Mouse (Mus musculus) E14TG2a.4 (cell line): ENCODE measurements around the gene Gars.

Experiments
- H3K27me3 ChIP-seq: 2 replicates; pipeline ENCODE4 v1.6.1; 2014; ENCODE audit warnings: low read length, control low read depth; ENCODE audit not compliant: insufficient read depth
- H3K36me3 ChIP-seq: 2 replicates; pipeline ENCODE4 v1.6.1; 2014; ENCODE audit warnings: low read length, control low read depth; ENCODE audit not compliant: insufficient read depth
- H3K4me1 ChIP-seq: replicated peaks from 2 replicates; pipeline ENCODE4 v1.6.1; 2014; ENCODE audit warnings: low read depth, low read length, control low read depth
- H3K4me3 ChIP-seq: replicated peaks from 2 replicates; pipeline ENCODE4 v1.5.1; 2014; ENCODE audit warnings: mild to moderate bottlenecking, low read length
- H3K9me3 ChIP-seq: 2 replicates; pipeline ENCODE4 v1.6.1; 2014; ENCODE audit warnings: low read length, control low read depth
- CTCF ChIP-seq: conservative IDR thresholded peaks from 2 replicates; pipeline ENCODE4 v1.5.1; 2014; ENCODE audit warnings: low read length
- NANOG ChIP-seq: IDR thresholded peaks from 2 replicates; pipeline ENCODE4 v1.6.1; 2014; ENCODE audit warnings: borderline replicate concordance, low read length, mixed read lengths
- POU5F1 ChIP-seq: IDR thresholded peaks from 2 replicates; pipeline ENCODE4 v1.6.1; 2014; ENCODE audit warnings: low read length, borderline replicate concordance

The Gars gene

DNA sequence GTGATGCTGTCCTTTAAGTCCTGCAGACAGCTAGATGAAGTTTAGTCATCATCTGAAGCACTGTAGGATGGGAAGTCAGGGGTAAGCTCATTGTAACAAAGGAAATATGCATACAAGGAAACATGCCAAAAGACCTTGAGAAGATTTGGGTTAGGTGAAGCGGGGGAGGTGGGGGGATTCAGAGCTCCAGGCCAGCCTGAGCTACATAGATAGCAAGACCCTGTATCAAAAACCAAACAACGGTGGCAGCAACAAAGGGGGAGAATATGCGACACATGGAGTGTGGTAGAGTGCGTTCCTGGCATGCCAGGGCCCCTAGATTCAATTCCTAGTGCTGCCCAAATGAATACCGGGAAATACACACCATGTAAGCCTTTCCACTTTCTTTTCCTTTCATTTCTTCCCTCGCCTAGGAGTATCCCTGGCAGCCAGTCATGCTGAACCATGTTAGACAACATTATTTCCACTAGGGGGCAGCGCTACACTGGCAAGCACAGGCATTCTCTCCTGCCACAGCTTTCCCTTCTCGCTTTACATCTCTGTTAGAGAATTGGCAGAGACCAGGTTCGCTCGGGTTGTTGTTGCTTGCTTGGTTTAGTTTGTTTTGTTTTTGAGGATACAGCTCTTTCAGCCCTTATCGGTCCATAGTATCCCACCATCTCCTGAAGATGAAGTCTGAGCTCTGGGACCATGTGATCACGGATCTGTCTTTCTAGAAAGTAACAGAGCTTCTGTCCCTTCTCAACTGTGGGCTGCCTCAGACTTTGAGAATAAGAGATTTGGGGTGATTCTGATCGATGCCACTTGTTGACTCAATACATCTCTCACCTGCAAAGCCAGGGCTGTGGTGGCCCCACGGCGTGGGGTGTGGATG lies 20.9 kb upstream of the Gars start:
- peak; percentile 86 for TF ChIP-seq CTCF
- no peak for TF ChIP-seq POU5F1
- Histone ChIP-seq H3K9me3 (no peaks in the 10 kb centered on the region), H3K4me3 (no peak overlapping the region), H3K4me1 (peaks cover 46% of the 10 kb centered on the region), H3K27me3 (no peaks in the 10 kb centered on the region), H3K36me3 (no peaks in the 10 kb centered on the region)

GRCm38 (mm10) chr6:55018417-55018816 lies 19.4 kb upstream of the Gars start:
- Histone ChIP-seq H3K27me3 (no peaks in the 10 kb centered on the region), H3K9me3 (no peaks in the 10 kb centered on the region), H3K4me1 (peaks cover 47% of the 10 kb centered on the region), H3K36me3 (no peaks in the 10 kb centered on the region), H3K4me3 (peak overlapping the region; percentile 32; the same call in 1 of the 2 replicates)
- no peak for TF ChIP-seq CTCF
- no peak for TF ChIP-seq NANOG
- TF ChIP-seq POU5F1, result no peak

DNA sequence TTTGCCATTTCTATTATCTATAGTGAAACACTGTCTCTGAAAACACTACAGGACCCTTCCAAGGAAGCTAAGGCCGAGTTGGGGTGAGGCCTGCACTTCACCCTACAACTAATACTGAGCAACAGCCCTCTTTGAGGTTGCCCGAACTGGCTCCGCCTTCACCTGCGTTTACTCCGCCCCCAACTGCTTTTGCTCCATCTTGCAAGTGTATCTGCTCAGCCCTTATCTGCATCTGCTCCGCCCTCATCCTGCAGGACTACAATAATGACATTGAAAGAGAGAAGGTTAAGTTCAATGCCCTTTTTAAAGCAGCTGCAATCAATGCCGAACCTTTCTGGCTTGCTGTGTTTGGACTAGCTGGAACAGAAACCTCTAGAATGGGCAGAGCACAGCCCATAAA lies 16.0 kb upstream of the Gars start:
- Histone ChIP-seq H3K9me3 (no peaks in the 10 kb centered on the region), H3K36me3 (no peaks in the 10 kb centered on the region), H3K27me3 (no peaks in the 10 kb centered on the region), H3K4me1 (peaks cover 33% of the 10 kb centered on the region), H3K4me3 (no peak overlapping the region)
- TF ChIP-seq NANOG (no peak), CTCF (no peak), POU5F1 (no peak)

DNA sequence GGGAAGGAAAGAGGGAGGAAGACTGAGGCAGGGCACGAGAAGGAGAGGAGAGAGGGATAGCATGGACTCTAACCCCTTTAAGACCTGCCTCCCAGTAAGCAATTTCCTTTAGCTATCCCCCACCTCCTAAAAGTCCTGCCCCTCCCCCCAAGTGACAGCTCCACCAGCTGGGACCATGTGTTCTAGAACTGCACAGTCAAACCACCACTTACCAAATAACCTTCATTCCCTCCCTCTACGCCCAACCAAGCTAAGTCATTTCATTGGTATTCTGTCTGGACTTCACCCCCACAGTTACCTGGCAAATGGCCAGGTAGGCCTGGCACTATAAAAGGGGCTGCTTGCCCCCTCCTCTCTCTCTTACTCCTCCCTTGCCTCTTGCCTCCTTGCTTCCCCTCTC lies 10.2 kb upstream of the Gars start:
- no peaks in the 10 kb centered on the region for H3K9me3 ChIP-seq
- H3K4me1 ChIP-seq, result peaks cover 7% of the 10 kb centered on the region; the same call in 1 of the 2 replicates
- no peaks in the 10 kb centered on the region for H3K36me3 ChIP-seq
- no peak overlapping the region for H3K4me3 ChIP-seq
- no peaks in the 10 kb centered on the region for H3K27me3 ChIP-seq
- TF ChIP-seq NANOG (no peak), CTCF (no peak), POU5F1 (no peak)

- peaks cover 33% of the 10 kb centered on the region for H3K4me1 ChIP-seq
- peaks cover 6% of the 10 kb centered on the region for H3K36me3 ChIP-seq
- peaks cover 4% of the 10 kb centered on the region; the same call in 1 of the 2 replicates for H3K9me3 ChIP-seq
- H3K4me3 ChIP-seq, result 0 out of 2 replicates have a peak overlapping the region, but pooled peaks have one; percentile 95
- TF ChIP-seq POU5F1 (no peak), CTCF (no peak)
- no peaks in the 10 kb centered on the region for H3K27me3 ChIP-seq
These were observed 1.1 kb upstream of the Gars start for GRCm38 (mm10) chr6:55036731-55037130.

DNA sequence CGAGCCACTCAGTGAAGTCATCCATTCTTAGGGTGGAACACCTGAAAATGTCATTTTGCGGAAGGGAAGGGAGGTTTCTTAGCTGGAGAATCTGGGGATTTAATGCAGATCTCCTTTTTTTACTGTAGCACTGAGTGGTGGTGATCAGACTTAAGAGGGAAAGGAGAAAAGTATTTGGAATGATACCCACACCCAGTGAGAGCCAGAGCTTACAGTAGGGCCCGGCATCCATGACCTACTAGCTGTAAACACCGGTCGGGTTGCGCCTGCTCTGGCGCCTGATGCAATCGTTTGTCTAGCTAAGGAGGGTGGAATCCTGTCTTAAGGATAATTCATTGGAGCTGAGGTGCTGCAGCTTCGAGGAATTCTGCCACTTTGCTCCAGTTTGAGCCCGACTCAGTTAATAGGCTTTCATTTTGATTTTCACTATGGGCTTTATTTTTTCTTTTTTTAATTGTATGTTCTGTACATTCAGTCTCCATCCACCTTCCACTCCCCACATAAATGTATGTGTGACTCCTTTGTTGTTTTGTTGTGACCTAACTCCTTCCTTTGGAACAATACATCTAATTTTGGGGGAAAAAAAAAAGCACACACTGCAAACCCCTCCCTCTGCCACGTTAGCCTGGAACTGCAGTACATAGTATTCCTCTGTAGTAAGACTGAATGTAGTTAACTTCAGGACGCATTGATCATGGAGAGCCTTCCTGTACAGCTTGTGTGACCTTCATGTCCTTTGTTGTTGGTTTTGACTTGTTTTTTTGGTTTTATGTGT lies 1.1 kb downstream of the Gars start:
- Histone ChIP-seq H3K4me3 (peak overlapping the region; percentile 95), H3K4me1 (peaks cover 52% of the 10 kb centered on the region), H3K36me3 (peaks cover 16% of the 10 kb centered on the region), H3K27me3 (no peaks in the 10 kb centered on the region), H3K9me3 (peaks cover 4% of the 10 kb centered on the region; the same call in 1 of the 2 replicates)
- TF ChIP-seq NANOG (no peak), CTCF (no peak), POU5F1 (no peak)

GRCm38 (mm10) chr6:55039446-55039783 lies 1.6 kb downstream of the Gars start:
- Histone ChIP-seq H3K9me3 (peaks cover 4% of the 10 kb centered on the region; the same call in 1 of the 2 replicates), H3K27me3 (no peaks in the 10 kb centered on the region), H3K4me3 (peak overlapping the region; percentile 95), H3K4me1 (peaks cover 57% of the 10 kb centered on the region), H3K36me3 (peaks cover 21% of the 10 kb centered on the region)
- TF ChIP-seq CTCF, result no peak
- TF ChIP-seq NANOG, result no peak
- TF ChIP-seq POU5F1, result no peak

DNA sequence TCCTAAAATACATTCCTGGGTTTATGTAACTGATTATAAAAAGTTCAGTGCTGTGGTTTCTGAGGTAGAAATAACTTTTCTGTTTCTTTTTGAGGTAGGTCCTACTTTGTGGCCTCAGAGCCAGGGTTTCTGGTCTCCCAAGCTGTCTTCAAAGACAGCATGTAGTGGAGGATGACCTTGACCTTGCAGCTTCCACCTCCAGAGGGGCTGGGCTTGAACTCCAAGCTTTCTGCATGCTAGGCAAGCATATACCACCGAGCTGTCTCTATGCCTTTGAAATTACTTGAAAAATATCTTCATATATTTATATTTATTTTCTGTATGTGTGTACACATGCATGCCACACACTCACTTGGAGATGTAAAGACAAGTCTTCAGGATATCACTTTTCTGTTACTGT lies 2.2 kb downstream of the Gars start:
- Histone ChIP-seq H3K4me1 (peaks cover 63% of the 10 kb centered on the region), H3K9me3 (0 out of 2 replicates have a peak, but pooled peaks cover under 1% of the 10 kb centered on the region), H3K27me3 (no peaks in the 10 kb centered on the region), H3K4me3 (no peak overlapping the region), H3K36me3 (peaks cover 24% of the 10 kb centered on the region)
- TF ChIP-seq CTCF (no peak), NANOG (no peak), POU5F1 (no peak)
